Comparison of ENCODE assay signal across 34 mouse cellular contexts in the genomic region with DNA sequence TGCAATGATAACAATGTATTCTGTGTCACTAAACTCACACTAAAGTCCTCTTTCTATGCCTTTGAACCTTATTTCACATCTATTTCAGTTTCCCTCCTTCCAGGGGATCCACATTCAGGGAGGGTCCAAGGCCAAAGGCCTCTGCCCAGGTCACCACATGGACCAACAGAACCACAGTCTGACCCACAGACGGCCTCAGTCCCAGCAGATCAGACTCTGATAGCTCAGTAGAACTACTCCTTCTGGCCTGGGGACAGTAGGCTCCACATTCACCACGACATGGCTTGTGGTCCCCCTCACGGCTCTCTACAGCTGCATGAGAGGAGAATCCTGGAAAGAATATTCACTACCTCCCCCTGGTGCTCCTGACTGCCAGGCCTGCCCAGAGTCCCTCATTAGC.
"Had no signal": no experiment of that assay in that cellular context is flagged by ENCODE, and none has a peak within 500 bp of the region (broad histone marks: within the 10 kb centered on the region; RNA-seq: fewer than 3 reads in every experiment).

No protein-coding gene starts in this region.

- DNase-seq: heart, postnatal 10 days; heart, postnatal 14 days; heart, postnatal 36 days; heart, postnatal 4 days; kidney, adult 11 months; kidney, adult 18-20 months; kidney, adult 2 months; kidney, adult 8-10 months; kidney, adult 9 months; kidney, postnatal 10 days; kidney, postnatal 14 days; kidney, postnatal 25 days; kidney, postnatal 36 days; kidney, postnatal 4 days; layer of hippocampus, adult 9-11 months; layer of hippocampus, postnatal 36 days had no signal

- H3K27me3 ChIP-seq: heart, embryonic 12.5 days; heart, embryonic 13.5 days; heart, embryonic 15.5 days; hindbrain, embryonic 12.5 days; hindbrain, embryonic 15.5 days; intestine, embryonic 15.5 days; kidney, embryonic 15.5 days had no signal

- H3K9ac ChIP-seq: heart, embryonic 12.5 days; heart, embryonic 13.5 days; heart, embryonic 15.5 days; hindbrain, embryonic 12.5 days; hindbrain, embryonic 14.5 days; hindbrain, embryonic 15.5 days; intestine, embryonic 15.5 days; kidney, embryonic 15.5 days had no signal

- H3K9me3 ChIP-seq: intestine, embryonic 15.5 days had no signal

- ATAC-seq: hindbrain, embryonic 16.5 days; hindbrain, postnatal 0 days; inflammation-experienced regulatory T-cells, adult 6 months; intestine, embryonic 15.5 days; intestine, embryonic 16.5 days; intestine, postnatal 0 days had no signal

- H3K4me3 ChIP-seq: heart, embryonic 10.5 days; heart, embryonic 12.5 days; heart, embryonic 13.5 days; heart, embryonic 15.5 days; hindbrain, embryonic 12.5 days; hindbrain, embryonic 15.5 days; intestine, embryonic 15.5 days; kidney, embryonic 15.5 days; layer of hippocampus, adult 2 months; left cerebral cortex, adult 2 months had no signal

- H3K4me2 ChIP-seq: heart, embryonic 11.5 days; heart, embryonic 12.5 days; heart, embryonic 13.5 days; heart, embryonic 15.5 days; hindbrain, embryonic 12.5 days; hindbrain, embryonic 14.5 days; hindbrain, embryonic 15.5 days; intestine, embryonic 15.5 days; kidney, embryonic 15.5 days had no signal

- H3K4me1 ChIP-seq: intestine, embryonic 15.5 days had no signal

- H3K27ac ChIP-seq: heart, embryonic 10.5 days; heart, embryonic 13.5 days; heart, embryonic 15.5 days; hindbrain, embryonic 12.5 days; hindbrain, embryonic 14.5 days; hindbrain, embryonic 15.5 days; hindbrain, postnatal 0 days; intestine, embryonic 15.5 days; kidney, embryonic 15.5 days; kidney, postnatal 0 days; layer of hippocampus, adult 2 months; left cerebral cortex, adult 2 months had no signal
